Mouse (Mus musculus): Measurements from ENCODE around the gene Syt2. TPM values are rescaled to one million over a fixed set of nuclear protein-coding genes. Genes with fewer than 3 reads are reported as not detected.
A peak's percentile ranks its signal among the peaks of the same experiment; 100 is the strongest.

Syt2 gene
- total RNA-seq, 2 experiments from 2014 or later: 35.2 to 36.0 TPM

- DNase-seq (ENCODE audit: low spot score in 2 of 2): no peak
- intact Hi-C loops (cut with DNase I): no loop called here
Observed at GRCm38 (mm10) chr1:134699390-134699789, 52.9 kb downstream of the Syt2 start.

- no peak for DNase-seq (ENCODE audit: low spot score in 2 of 2)
- intact Hi-C loops (cut with DNase I): no loop called here
Observed at GRCm38 (mm10) chr1:134700151-134700550, 53.7 kb downstream of the Syt2 start.

- intact Hi-C loops (cut with DNase I): no loop called here
- no peak for DNase-seq (ENCODE audit: low spot score in 2 of 2)
Observed at GRCm38 (mm10) chr1:134700634-134701033, 54.2 kb downstream of the Syt2 start.

GRCm38 (mm10) chr1:134701191-134701590 lies 54.7 kb downstream of the Syt2 start:
- no peak for DNase-seq (ENCODE audit: low spot score in 2 of 2)
- intact Hi-C loops (cut with DNase I): no loop called here

GRCm38 (mm10) chr1:134703232-134703631 lies 56.8 kb downstream of the Syt2 start:
- no peak for DNase-seq (ENCODE audit: low spot score in 2 of 2)
- intact Hi-C loops (cut with DNase I): no loop called here

DNA sequence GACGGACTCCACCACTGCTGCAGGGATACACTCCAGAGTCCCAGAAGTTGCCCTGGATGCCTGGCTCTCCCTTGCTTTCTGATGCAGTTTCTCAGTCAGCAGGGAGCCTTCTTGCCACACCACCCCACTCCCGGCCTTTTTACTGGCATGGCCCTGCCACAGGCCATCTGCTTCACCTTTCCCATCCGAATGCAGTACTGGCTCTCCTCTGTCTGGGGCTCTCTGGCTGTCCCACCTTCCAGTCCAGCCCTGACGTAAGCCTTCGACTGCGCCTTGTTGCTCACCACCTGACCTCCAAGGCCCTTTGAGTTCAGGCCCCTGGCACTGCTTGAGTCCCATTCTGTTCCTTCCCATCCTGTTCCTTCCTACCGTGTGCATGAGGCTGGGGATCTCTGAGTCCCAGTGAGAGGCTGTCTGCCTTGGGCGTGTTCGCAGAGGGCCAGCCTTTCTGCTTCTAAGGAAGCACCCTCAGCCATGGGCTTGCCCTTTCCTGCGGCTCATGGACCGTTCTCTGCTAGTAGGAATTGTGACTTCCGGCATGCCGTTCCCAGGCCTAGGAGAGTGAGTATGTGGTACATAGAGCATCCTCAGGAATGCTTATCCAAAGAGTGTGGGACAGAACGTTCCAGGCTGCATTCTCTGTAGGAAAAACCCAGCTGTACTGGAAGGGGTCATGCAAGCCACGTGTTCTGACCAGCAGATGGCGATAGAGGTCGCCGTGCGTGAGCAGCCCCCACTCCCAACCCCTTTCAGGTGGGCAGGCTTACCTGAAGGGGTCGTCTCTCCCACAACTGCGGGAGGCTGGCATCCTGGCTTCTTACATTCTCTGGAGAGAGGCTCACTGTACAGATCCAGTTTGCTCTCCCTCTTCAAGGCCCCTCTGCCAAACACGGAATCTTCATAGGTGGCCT lies 58.2 kb downstream of the Syt2 start:
- intact Hi-C loops (cut with DNase I): loop anchor here (5.0 kb wide), 1 partner anchor 57 kb away; the partner anchor contains the start of gene Syt2
- DNase-seq (ENCODE audit: low spot score in 2 of 2): peak; percentile 43 to 50

DNA sequence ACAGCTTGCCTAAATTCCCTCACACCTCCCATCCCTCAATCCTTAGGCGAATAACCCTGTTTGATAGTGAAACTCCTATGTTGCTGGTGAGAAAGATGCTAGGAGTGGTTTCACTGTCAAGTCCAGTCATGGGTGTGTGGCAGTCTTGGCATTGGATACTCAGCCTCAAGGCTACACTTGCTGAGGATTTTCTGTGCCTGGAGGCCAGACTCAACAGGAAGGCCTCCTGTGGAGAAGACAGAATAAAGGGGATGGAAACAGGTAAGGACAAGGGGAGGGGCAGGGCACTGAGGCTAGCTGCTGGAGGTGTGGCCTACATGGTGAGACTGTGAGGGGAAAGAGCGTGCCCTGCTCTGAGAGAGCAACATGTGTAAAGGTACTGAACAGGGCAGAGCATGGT lies 60.1 kb downstream of the Syt2 start:
- no peak for DNase-seq (ENCODE audit: low spot score in 2 of 2)
- intact Hi-C loops (cut with DNase I): loop anchor here (5.0 kb wide), 1 partner anchor 59 kb away; the partner anchor contains the start of gene Syt2

DNA sequence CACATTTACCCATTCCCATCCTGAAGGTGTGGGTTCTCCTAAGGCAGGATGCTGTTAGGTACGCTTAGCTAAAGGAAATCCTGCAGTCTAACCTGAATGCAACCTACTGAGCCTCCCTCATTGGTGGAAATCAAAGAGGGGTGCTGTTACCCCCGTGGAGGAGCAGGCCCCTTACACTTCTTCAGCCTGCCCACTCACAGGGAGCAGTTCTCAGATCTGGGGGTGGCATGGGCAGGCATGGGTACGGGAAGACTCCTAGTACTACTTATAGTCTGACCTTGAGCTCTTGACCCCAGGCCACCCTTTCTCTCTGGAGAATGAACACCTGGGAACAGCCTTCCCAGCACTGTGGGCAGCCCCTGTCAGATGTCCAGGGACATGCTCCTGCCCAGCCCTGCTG lies 61.0 kb downstream of the Syt2 start:
- intact Hi-C loops (cut with DNase I): loop anchor here (5.0 kb wide), 1 partner anchor 60 kb away; the partner anchor contains the start of gene Syt2

DNA sequence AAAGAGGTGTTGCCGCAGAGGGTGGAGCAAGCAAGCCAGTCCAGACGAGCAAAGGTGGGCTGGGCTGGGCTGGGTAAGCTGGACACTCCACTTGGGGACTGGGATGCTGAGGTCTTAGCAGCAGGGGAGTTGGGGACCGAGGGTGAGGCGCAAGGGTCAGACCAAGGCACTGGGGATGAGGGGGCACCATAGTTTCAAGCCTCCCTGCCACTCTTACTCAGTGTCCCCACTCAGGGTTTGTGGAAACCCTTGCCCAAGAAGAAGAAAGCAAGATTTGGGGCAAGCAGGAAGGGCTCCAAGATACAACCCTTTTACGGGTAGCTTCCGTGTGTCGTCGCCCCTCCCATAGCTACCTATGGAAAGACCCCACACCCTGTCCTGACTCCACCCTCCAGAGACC lies 61.8 kb downstream of the Syt2 start:
- no peak for DNase-seq (ENCODE audit: low spot score in 2 of 2)
- intact Hi-C loops (cut with DNase I): loop anchor here (5.0 kb wide), 1 partner anchor 61 kb away; the partner anchor contains the start of gene Syt2

More for the DNA sequence above, 61.0 kb downstream of the Syt2 start:
- DNase-seq (ENCODE audit: low spot score in 2 of 2): no peak

- peak; percentile 54 to 62 for DNase-seq (ENCODE audit: low spot score in 2 of 2)
- intact Hi-C loops (cut with DNase I): loop anchor here (5.0 kb wide), 1 partner anchor 62 kb away; the partner anchor contains the start of gene Syt2
Observed at GRCm38 (mm10) chr1:134708801-134709385, 62.4 kb downstream of the Syt2 start.

- intact Hi-C loops (cut with DNase I): loop anchor here (5.0 kb wide), 1 partner anchor 62 kb away; the partner anchor contains the start of gene Syt2
- DNase-seq (ENCODE audit: low spot score in 2 of 2): no peak
Observed at GRCm38 (mm10) chr1:134709411-134710306, 63.2 kb downstream of the Syt2 start.

DNA sequence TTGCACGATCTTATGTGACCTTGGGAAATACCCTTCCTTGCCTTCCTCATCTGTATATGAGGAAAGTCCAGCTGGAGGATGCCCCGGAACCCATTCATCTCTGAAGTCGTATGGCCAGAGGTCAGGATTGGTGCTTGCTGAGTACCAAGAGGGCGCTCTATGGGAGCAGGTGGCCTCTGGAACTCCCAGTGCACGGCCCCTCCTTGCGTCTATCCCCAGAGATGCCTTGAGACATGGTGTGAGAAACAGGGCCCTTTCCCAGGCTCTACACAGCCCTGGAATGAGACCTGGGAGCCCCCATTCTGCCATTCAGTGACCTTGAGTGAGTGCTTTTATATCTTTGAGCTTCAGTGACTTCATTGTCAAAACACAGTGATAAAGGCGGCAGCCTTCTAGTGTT lies 64.6 kb downstream of the Syt2 start:
- intact Hi-C loops (cut with DNase I): no loop called here
- no peak for DNase-seq (ENCODE audit: low spot score in 2 of 2)

- no peak for DNase-seq (ENCODE audit: low spot score in 2 of 2)
- intact Hi-C loops (cut with DNase I): no loop called here
Observed at GRCm38 (mm10) chr1:134711653-134712052, 65.2 kb downstream of the Syt2 start.

DNA sequence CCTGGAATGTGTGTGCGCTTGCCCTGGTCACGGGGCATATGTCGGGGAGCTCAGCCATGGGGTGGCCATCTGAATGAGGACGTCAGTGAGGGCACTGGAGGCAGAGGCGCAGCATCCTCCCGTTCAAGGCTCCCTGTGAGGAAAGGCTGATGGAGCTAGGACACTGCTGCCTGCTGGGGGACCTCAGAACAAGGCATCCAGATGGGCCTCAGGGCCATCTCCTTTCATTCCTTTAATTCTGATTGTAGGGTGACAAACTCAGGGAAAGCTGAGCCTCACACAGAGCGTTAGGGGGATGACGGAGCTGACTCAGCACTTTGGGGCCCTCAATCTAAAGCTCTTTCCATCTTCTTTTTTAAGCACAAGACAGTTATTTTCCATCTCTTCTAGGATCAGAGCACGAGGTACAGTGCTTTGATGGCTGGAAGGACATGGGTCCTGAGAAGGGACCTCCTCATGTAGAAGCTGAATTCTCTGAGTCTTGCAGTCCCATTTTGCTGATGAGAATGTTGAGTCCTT lies 66.4 kb downstream of the Syt2 start:
- intact Hi-C loops (cut with DNase I): no loop called here
- no peak for DNase-seq (ENCODE audit: low spot score in 2 of 2)

DNA sequence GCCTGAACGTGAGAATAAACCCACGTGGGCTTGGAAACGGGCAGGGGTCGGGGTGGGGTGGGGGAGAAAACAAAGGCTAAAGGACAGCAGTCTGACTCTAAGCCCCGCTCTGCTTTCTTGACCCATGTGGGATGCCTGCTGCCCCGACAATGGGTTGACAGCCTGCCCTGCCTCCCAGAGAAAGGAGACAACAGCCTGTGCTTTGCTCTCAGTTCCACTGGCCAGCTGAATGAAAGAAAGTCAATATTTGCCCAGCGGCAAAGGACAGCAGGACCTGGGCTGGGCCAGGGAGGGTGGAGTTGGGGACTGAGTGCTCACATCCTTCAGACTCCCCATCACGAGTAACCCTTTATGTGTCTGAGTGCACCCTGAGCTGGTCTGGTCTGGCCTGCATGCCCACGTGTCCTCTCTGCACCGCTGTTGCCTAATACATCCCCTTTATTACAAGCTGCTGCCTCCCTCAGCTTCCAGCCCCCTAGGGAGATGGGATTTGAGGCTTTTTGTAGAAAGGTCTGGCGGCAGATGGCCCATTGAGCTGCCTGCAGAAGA lies 67.0 kb downstream of the Syt2 start:
- no peak for DNase-seq (ENCODE audit: low spot score in 2 of 2)
- intact Hi-C loops (cut with DNase I): no loop called here

DNA sequence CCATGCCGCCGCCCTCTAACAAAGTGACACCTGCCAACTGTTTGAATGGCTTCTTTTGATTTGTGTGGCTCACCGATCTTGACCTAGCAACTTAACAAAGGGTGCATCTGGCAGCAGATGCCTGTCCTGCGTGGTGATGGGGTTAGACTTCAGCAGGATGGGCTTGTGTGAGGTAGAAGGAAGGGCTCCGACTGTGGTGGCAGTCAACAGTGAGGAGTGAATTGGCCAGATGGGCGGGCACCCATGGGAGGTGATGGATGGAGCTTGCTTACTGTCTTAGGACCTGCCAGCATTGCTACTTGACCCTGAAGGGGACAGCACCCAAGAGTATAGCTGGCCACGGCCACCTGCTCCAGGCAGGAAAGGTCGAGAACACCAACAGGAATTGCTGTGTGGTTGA lies 67.7 kb downstream of the Syt2 start:
- intact Hi-C loops (cut with DNase I): no loop called here
- DNase-seq (ENCODE audit: low spot score in 2 of 2): no peak

DNA sequence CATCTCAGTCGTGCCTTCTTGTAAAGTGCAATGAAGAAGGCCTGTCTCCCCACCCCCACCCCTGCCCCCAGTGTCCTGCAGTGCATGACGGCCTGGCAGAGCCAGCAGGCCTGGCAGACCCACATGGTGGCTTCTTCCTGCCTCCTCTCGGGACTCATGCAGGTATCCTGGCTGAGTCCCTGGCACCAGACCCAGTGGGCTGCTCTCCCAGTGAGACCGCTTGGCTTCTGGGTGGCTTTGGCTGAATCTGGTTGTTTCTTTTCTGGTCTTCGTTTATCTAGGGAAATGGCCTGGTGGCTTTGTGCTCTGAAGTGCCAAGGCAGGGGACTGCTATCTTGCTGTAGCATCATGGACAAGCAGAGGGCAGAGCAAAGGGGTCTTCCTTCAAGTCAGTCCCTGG lies 68.6 kb downstream of the Syt2 start:
- intact Hi-C loops (cut with DNase I): no loop called here
- DNase-seq (ENCODE audit: low spot score in 2 of 2): no peak

GRCm38 (mm10) chr1:134719718-134720304 lies 73.3 kb downstream of the Syt2 start:
- intact Hi-C loops (cut with DNase I): no loop called here
- peak in 1 of 2 experiments; percentile 49 for DNase-seq (ENCODE audit: low spot score in 2 of 2)

- no peak for DNase-seq (ENCODE audit: low spot score in 2 of 2)
- intact Hi-C loops (cut with DNase I): no loop called here
Observed at GRCm38 (mm10) chr1:134721486-134721885, 75.0 kb downstream of the Syt2 start.
